Mouse (Mus musculus) liver, postnatal 0 days (tissue): ENCODE data around the gene Il18rap.

ENCODE experiments used
- CTCF ChIP-seq: sonication (generic); IDR thresholded peaks from 2 replicates; pipeline ENCODE4 v1.5.1; 2016; ENCODE audit warnings: antibody characterized with exemption, low read depth
- EP300 ChIP-seq: IDR thresholded peaks from 2 replicates; pipeline ENCODE4 v1.6.1; 2016; ENCODE audit warnings: antibody characterized with exemption, low read depth, mild to moderate bottlenecking

- TF ChIP-seq CTCF (peak; percentile 60), EP300 (no peak)
These were observed 49.4 kb upstream of the Il18rap start, which contains the start of gene Il18r1 for GRCm38 (mm10) chr1:40465477-40466430.
